Mouse (Mus musculus) liver, embryonic 16.5 days (tissue): ENCODE measurements around the gene Enpp7. TPM values are rescaled to one million over a fixed set of nuclear protein-coding genes. Genes with fewer than 3 reads are reported as not detected.

Experiments
- ATAC-seq: fragments of 200-750 bp; cut with Nextera tagmentation; 2 replicates; pipeline ENCODE4 v1.8.0; 2017; ENCODE audit warnings: low read depth, mild to moderate bottlenecking, moderate number of reproducible peaks, moderate library complexity
- H3K27ac ChIP-seq: fragments of 300-500 bp; sonication (generic); 2 replicates; pipeline ENCODE4 v1.5.1; 2014; ENCODE audit warnings: mild to moderate bottlenecking, low read length
- H3K27me3 ChIP-seq: fragments of 300-500 bp; sonication (generic); 2 replicates; pipeline ENCODE4 v1.6.1; 2014; ENCODE audit warnings: low read depth, low read length, mixed read lengths; ENCODE audit not compliant: control insufficient read depth, insufficient read depth
- H3K36me3 ChIP-seq: fragments of 300-500 bp; sonication (generic); 2 replicates; pipeline ENCODE4 v1.6.1; 2014; ENCODE audit warnings: mild to moderate bottlenecking; ENCODE audit not compliant: control insufficient read depth, insufficient read depth
- H3K4me1 ChIP-seq: fragments of 300-500 bp; sonication (generic); 2 replicates; pipeline ENCODE4 v1.6.1; 2014; ENCODE audit warnings: low read depth, low read length, mixed read lengths; ENCODE audit not compliant: control insufficient read depth
- H3K4me2 ChIP-seq: fragments of 300-500 bp; sonication (generic); 2 replicates; pipeline ENCODE4 v1.6.1; 2014; ENCODE audit warnings: low read depth, low read length, mixed read lengths
- H3K4me3 ChIP-seq: fragments of 300-500 bp; sonication (generic); 2 replicates; pipeline ENCODE4 v1.5.1; 2014; ENCODE audit warnings: low read depth, mild to moderate bottlenecking, low read length
- H3K9ac ChIP-seq: fragments of 300-500 bp; sonication (generic); 2 replicates; pipeline ENCODE4 v1.6.1; 2014; ENCODE audit warnings: low read depth, low read length
- H3K9me3 ChIP-seq: fragments of 300-500 bp; sonication (generic); replicated peaks from 2 replicates; pipeline ENCODE4 v1.6.1; 2016; ENCODE audit warnings: low read length; ENCODE audit not compliant: control insufficient read depth
- WGBS: fragments of 180-500 bp; shearing (Covaris S2); extraction: QIAGEN DNeasy Blood & Tissue Kit; methylation state at CpG from one replicate; pipeline ENCODE4 v1.1.7; 2014; ENCODE audit not compliant: insufficient replicate concordance; 5-methylcytosine and 5-hydroxymethylcytosine counted together
- polyA plus RNA-seq: library from polyadenylated mRNA; unstranded; fragments of >200 nt; fragmentation: Nextera tagmentation; extraction: Ambion mirVana; gene quantifications from 2 replicates; pipeline ENCODE4 v1.2.1, GENCODE M21; 2015

The Enpp7 gene
- polyA plus RNA-seq, 1 experiment from 2014 or later, result not detected

GRCm38 (mm10) chr11:119001493-119002128, 13.6 kb downstream of the Enpp7 start:
- H3K27me3 ChIP-seq, result peaks cover 19% of the 10 kb centered on the region
- no peaks in the 10 kb centered on the region for H3K36me3 ChIP-seq
- 30% methylated on average over 4 of the region's 4 CpGs for WGBS
- H3K4me1 ChIP-seq, result no peaks in the 10 kb centered on the region
- no peak for ATAC-seq
- H3K9ac ChIP-seq, result no peak overlapping the region
- no peaks in the 10 kb centered on the region for H3K9me3 ChIP-seq
- no peak overlapping the region for H3K27ac ChIP-seq
- H3K4me2 ChIP-seq, result no peak overlapping the region
- no peak overlapping the region for H3K4me3 ChIP-seq

- H3K36me3 ChIP-seq, result no peaks in the 10 kb centered on the region
- 56% methylated on average over 10 of the region's 10 CpGs for WGBS
- no peaks in the 10 kb centered on the region for H3K4me1 ChIP-seq
- no peaks in the 10 kb centered on the region for H3K9me3 ChIP-seq
- H3K4me2 ChIP-seq, result no peak overlapping the region
- no peak overlapping the region for H3K4me3 ChIP-seq
- H3K27ac ChIP-seq, result no peak overlapping the region
- no peaks in the 10 kb centered on the region for H3K27me3 ChIP-seq
- ATAC-seq, result no peak
- no peak overlapping the region for H3K9ac ChIP-seq
Observed at GRCm38 (mm10) chr11:119005547-119006275, 17.7 kb downstream of the Enpp7 start.

GRCm38 (mm10) chr11:119006462-119006861, 18.5 kb downstream of the Enpp7 start:
- 25% methylated on average over 3 of the region's 3 CpGs for WGBS
- no peaks in the 10 kb centered on the region for H3K4me1 ChIP-seq

GRCm38 (mm10) chr11:119007461-119008456, 19.8 kb downstream of the Enpp7 start:
- WGBS, result 29% methylated on average over 21 of the region's 21 CpGs
- H3K36me3 ChIP-seq, result no peaks in the 10 kb centered on the region
- ATAC-seq, result peak; percentile 66
- H3K4me1 ChIP-seq, result no peaks in the 10 kb centered on the region
- peak overlapping the region; percentile 44 for H3K4me2 ChIP-seq
- no peaks in the 10 kb centered on the region for H3K9me3 ChIP-seq
- peak overlapping the region; percentile 43 for H3K4me3 ChIP-seq
- H3K9ac ChIP-seq, result no peak overlapping the region; the same call in 1 of the 2 replicates
- no peak overlapping the region for H3K27ac ChIP-seq
- no peaks in the 10 kb centered on the region for H3K27me3 ChIP-seq

More at GRCm38 (mm10) chr11:119006462-119006861, 18.5 kb downstream of the Enpp7 start:
- no peak for ATAC-seq
- Histone ChIP-seq H3K4me2 (no peak overlapping the region), H3K27me3 (no peaks in the 10 kb centered on the region), H3K9ac (no peak overlapping the region), H3K27ac (no peak overlapping the region), H3K9me3 (no peaks in the 10 kb centered on the region), H3K4me3 (no peak overlapping the region), H3K36me3 (no peaks in the 10 kb centered on the region)

GRCm38 (mm10) chr11:119014455-119014854, 26.5 kb downstream of the Enpp7 start:
- Histone ChIP-seq H3K4me3 (no peak overlapping the region), H3K9me3 (no peaks in the 10 kb centered on the region), H3K27me3 (peaks cover 5% of the 10 kb centered on the region), H3K4me1 (no peaks in the 10 kb centered on the region), H3K4me2 (no peak overlapping the region), H3K27ac (no peak overlapping the region), H3K9ac (no peak overlapping the region), H3K36me3 (no peaks in the 10 kb centered on the region)
- 64% methylated on average over 7 of the region's 7 CpGs for whole genome bisulfite sequencing
- ATAC-seq, result no peak

- 78% methylated on average over 7 of the region's 7 CpGs for WGBS
- H3K4me1 ChIP-seq, result peaks cover 2% of the 10 kb centered on the region; the same call in 1 of the 2 replicates
- no peak overlapping the region for H3K27ac ChIP-seq
- H3K36me3 ChIP-seq, result no peaks in the 10 kb centered on the region
- H3K4me3 ChIP-seq, result no peak overlapping the region
- no peak overlapping the region for H3K9ac ChIP-seq
- no peaks in the 10 kb centered on the region for H3K9me3 ChIP-seq
- peaks cover 33% of the 10 kb centered on the region for H3K27me3 ChIP-seq
- H3K4me2 ChIP-seq, result no peak overlapping the region
- no peak for ATAC-seq
Observed at GRCm38 (mm10) chr11:119017506-119017905, 29.5 kb downstream of the Enpp7 start.

GRCm38 (mm10) chr11:119021180-119021579, 33.2 kb downstream of the Enpp7 start:
- Histone ChIP-seq H3K4me3 (no peak overlapping the region), H3K4me2 (no peak overlapping the region), H3K9me3 (no peaks in the 10 kb centered on the region), H3K4me1 (peaks cover 6% of the 10 kb centered on the region), H3K36me3 (no peaks in the 10 kb centered on the region), H3K9ac (no peak overlapping the region), H3K27ac (no peak overlapping the region), H3K27me3 (peaks cover 42% of the 10 kb centered on the region)
- ATAC-seq, result no peak
- WGBS, result 58% methylated on average over 7 of the region's 7 CpGs

- peaks cover 6% of the 10 kb centered on the region for H3K4me1 ChIP-seq
- H3K9me3 ChIP-seq, result no peaks in the 10 kb centered on the region
- H3K4me2 ChIP-seq, result peak overlapping the region; percentile 71
- no peak for ATAC-seq
- 6% methylated on average over 42 of the region's 42 CpGs for WGBS
- peaks cover 42% of the 10 kb centered on the region for H3K27me3 ChIP-seq
- peak overlapping the region; percentile 25; the same call in 1 of the 2 replicates for H3K9ac ChIP-seq
- H3K27ac ChIP-seq, result no peak overlapping the region
- peak overlapping the region; percentile 69 for H3K4me3 ChIP-seq
- no peaks in the 10 kb centered on the region for H3K36me3 ChIP-seq
Observed at GRCm38 (mm10) chr11:119022068-119022894, 34.3 kb downstream of the Enpp7 start.
